Mouse (Mus musculus): ENCODE measurements around the gene Pik3ca.
A peak's percentile ranks its signal among the peaks of the same experiment; 100 is the strongest.

The Pik3ca gene

GRCm38 (mm10) chr3:32496711-32497070 is 99.2 kb downstream of the Pik3ca start:
- DNase-seq (ENCODE audit: low read depth, low spot score) = no peak

- DNase-seq (ENCODE audit: low read depth, low spot score) = no peak
These were observed 102.9 kb downstream of the Pik3ca start for GRCm38 (mm10) chr3:32500346-32500745.

GRCm38 (mm10) chr3:32505841-32506240 is 108.4 kb downstream of the Pik3ca start:
- no peak for DNase-seq (ENCODE audit: low read depth, low spot score)

GRCm38 (mm10) chr3:32506366-32507225 is 109.1 kb downstream of the Pik3ca start:
- no peak for DNase-seq (ENCODE audit: low read depth, low spot score)

GRCm38 (mm10) chr3:32508666-32509324 is 111.3 kb downstream of the Pik3ca start:
- peak; percentile 56 for DNase-seq (ENCODE audit: low read depth, low spot score)

- DNase-seq (ENCODE audit: low read depth, low spot score) = no peak
These were observed 112.3 kb downstream of the Pik3ca start, which contains the start of gene Zfp639 for GRCm38 (mm10) chr3:32509496-32510374. Gene Zfp639, plus strand, starts transcription at chr3:32510259.

- DNase-seq (ENCODE audit: low read depth, low spot score) = peak; percentile 94
These were observed 113.1 kb downstream of the Pik3ca start for GRCm38 (mm10) chr3:32510375-32511190.

- DNase-seq (ENCODE audit: low read depth, low spot score) = no peak
These were observed 113.7 kb downstream of the Pik3ca start for GRCm38 (mm10) chr3:32511191-32511550.

GRCm38 (mm10) chr3:32512686-32513284 is 115.3 kb downstream of the Pik3ca start:
- DNase-seq (ENCODE audit: low read depth, low spot score) = no peak

- DNase-seq (ENCODE audit: low read depth, low spot score) = no peak
These were observed 116.1 kb downstream of the Pik3ca start for GRCm38 (mm10) chr3:32513528-32513927.
